Mouse (Mus musculus): ENCODE data around the gene Olfr1082. TPM values are rescaled to one million over a fixed set of nuclear protein-coding genes. Genes with fewer than 3 reads are reported as not detected.

Olfr1082 gene
- not detected for polyA plus RNA-seq (2017; shearing (Covaris generic))

GRCm38 (mm10) chr2:86598866-86599265, at the start of gene Olfr1082:
TSS of gene Olfr1082 (minus strand) at chr2:86598966.

GRCm38 (mm10) chr2:86639625-86640024, 40.9 kb upstream of the Olfr1082 start, which contains the start of gene Olfr1084:
TSS of gene Olfr1084 (minus strand) at chr2:86639725.

GRCm38 (mm10) chr2:86558135-86558534, 40.6 kb downstream of the Olfr1082 start, which contains the start of gene Olfr1080:
TSS of gene Olfr1080 (minus strand) at chr2:86558235.

Other genes with a start within 250 kb of the Olfr1082 start
- not detected for gene Olfr1055, start 248.7 kb downstream of the Olfr1082 start, polyA plus RNA-seq (2017; shearing (Covaris generic))
- not detected for gene Olfr1056, start 236.5 kb downstream of the Olfr1082 start, polyA plus RNA-seq (2017; shearing (Covaris generic))
- gene Olfr1057, start 220.6 kb downstream of the Olfr1082 start, polyA plus RNA-seq (2017; shearing (Covaris generic)): not detected
- gene Olfr1058, start 210.4 kb downstream of the Olfr1082 start, polyA plus RNA-seq (2017; shearing (Covaris generic)): not detected
- gene Olfr1061, start 184.9 kb downstream of the Olfr1082 start, polyA plus RNA-seq (2017; shearing (Covaris generic)): not detected
- gene Olfr1062, start 172.2 kb downstream of the Olfr1082 start, polyA plus RNA-seq (2017; shearing (Covaris generic)): not detected
- not detected for gene Olfr1065, start 148.4 kb downstream of the Olfr1082 start, polyA plus RNA-seq (2017; shearing (Covaris generic))
- not detected for gene Olfr1066, start 142.7 kb downstream of the Olfr1082 start, polyA plus RNA-seq (2017; shearing (Covaris generic))
- gene Olfr228, start 111.6 kb downstream of the Olfr1082 start, polyA plus RNA-seq (2017; shearing (Covaris generic)): 0.10 TPM
- not detected for gene Olfr1076, start 90.5 kb downstream of the Olfr1082 start, polyA plus RNA-seq (2017; shearing (Covaris generic))
- gene Olfr1079, start 56.5 kb downstream of the Olfr1082 start, polyA plus RNA-seq (2017; shearing (Covaris generic)): not detected
- not detected for gene Olfr1080, start 40.7 kb downstream of the Olfr1082 start, polyA plus RNA-seq (2017; shearing (Covaris generic))
- not detected for gene Olfr1084, start 40.8 kb upstream of the Olfr1082 start, polyA plus RNA-seq (2017; shearing (Covaris generic))
- not detected for gene Olfr1085, start 63.1 kb upstream of the Olfr1082 start, polyA plus RNA-seq (2017; shearing (Covaris generic))
- gene Olfr1086, start 81.1 kb upstream of the Olfr1082 start, polyA plus RNA-seq (2017; shearing (Covaris generic)): 0.19 TPM
- gene Olfr1087, start 99.4 kb upstream of the Olfr1082 start, polyA plus RNA-seq (2017; shearing (Covaris generic)): not detected
- gene Olfr1089, start 134.7 kb upstream of the Olfr1082 start, polyA plus RNA-seq (2017; shearing (Covaris generic)): not detected
- gene Olfr1090, start 160.0 kb upstream of the Olfr1082 start, polyA plus RNA-seq (2017; shearing (Covaris generic)): not detected
- not detected for gene Olfr1093, start 183.5 kb upstream of the Olfr1082 start, polyA plus RNA-seq (2017; shearing (Covaris generic))
- not detected for gene Olfr141, start 211.1 kb upstream of the Olfr1082 start, polyA plus RNA-seq (2017; shearing (Covaris generic))
- gene Olfr1094, start 225.7 kb upstream of the Olfr1082 start, polyA plus RNA-seq (2017; shearing (Covaris generic)): not detected

Measured in CD4-positive, CD25-positive, alpha-beta regulatory T cell (primary cell).